In the genomic region with DNA sequence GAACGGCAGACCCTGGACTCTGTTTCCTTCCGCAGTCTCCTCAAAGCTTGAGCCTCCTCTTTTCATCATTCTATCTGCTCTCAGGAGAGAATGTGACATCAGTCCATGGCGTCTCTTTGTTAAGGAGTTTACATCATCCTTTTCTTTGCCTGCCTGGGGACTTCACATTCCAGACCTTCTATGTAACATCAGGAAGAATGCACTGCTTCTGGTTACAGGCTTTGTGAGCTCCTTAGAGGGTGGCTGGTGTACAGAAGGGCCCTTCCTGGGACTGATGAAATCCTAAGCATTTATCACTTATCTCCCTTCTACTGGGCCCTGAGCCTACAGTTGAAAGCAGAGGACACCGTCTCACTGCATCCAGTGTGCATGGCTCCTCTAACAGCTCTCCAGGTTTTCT, we compare ENCODE assay signal across 22 mouse cellular contexts.
A peak's percentile ranks its signal among the peaks of the same experiment; 100 is the strongest.
DNase-seq lines count a peak whose midpoint lies in the region; ATAC-seq and TF ChIP-seq lines count a peak whose summit lies in the region.
"Had no signal": no experiment of that assay in that cellular context is flagged by ENCODE, and none has a peak within 500 bp of the region (broad histone marks: within the 10 kb centered on the region; RNA-seq: fewer than 3 reads in every experiment).

No protein-coding gene starts in this region.

- no peaks in the 10 kb centered on the region for H3K36me3 ChIP-seq in embryonic facial prominence, embryonic 14.5 days (ENCODE audit: control insufficient read depth, insufficient read depth, low read length)
- no peaks in the 10 kb centered on the region for H3K36me3 ChIP-seq in embryonic facial prominence, embryonic 10.5 days (replicated peaks)
- H3K36me3 ChIP-seq in hindbrain, embryonic 13.5 days = no peaks in the 10 kb centered on the region
- H3K36me3 ChIP-seq in hindbrain, embryonic 11.5 days (ENCODE audit: control insufficient read depth, insufficient read depth, low read length) = no peaks in the 10 kb centered on the region
- no peaks in the 10 kb centered on the region for H3K36me3 ChIP-seq in stomach, embryonic 16.5 days (ENCODE audit: control insufficient read depth, insufficient read depth, low read length)
- H3K36me3 ChIP-seq in stomach, postnatal 0 days (ENCODE audit: control insufficient read depth, insufficient read depth, low read length) = no peaks in the 10 kb centered on the region
- H3K36me3 ChIP-seq: intestine, embryonic 15.5 days; limb, embryonic 15.5 days; lung, embryonic 15.5 days had no signal

- no peak for TF ChIP-seq EP300 in stomach, postnatal 0 days (optimal IDR thresholded peaks at IDR 0.05)

- 68% methylated on average over 4 of the region's 4 CpGs for WGBS in embryonic facial prominence, embryonic 14.5 days
- WGBS in embryonic facial prominence, embryonic 10.5 days = 71% methylated on average over 4 of the region's 4 CpGs
- WGBS in hindbrain, embryonic 13.5 days = 61% methylated on average over 4 of the region's 4 CpGs
- 58% methylated on average over 4 of the region's 4 CpGs for WGBS in hindbrain, embryonic 11.5 days
- WGBS in stomach, embryonic 16.5 days = 57% methylated on average over 4 of the region's 4 CpGs
- WGBS in stomach, postnatal 0 days = 60% methylated on average over 4 of the region's 4 CpGs

- ATAC-seq in embryonic facial prominence, embryonic 14.5 days (ENCODE audit: low read depth) = peak; percentile 62
- ATAC-seq in hindbrain, embryonic 13.5 days (ENCODE audit: low FRiP score) = no peak; the same call in 1 of the 2 replicates
- ATAC-seq in hindbrain, embryonic 11.5 days (ENCODE audit: low FRiP score) = no peak
- peak; percentile 25; the same call in 1 of the 2 replicates for ATAC-seq in stomach, embryonic 16.5 days (ENCODE audit: insufficient read depth, low FRiP score)
- ATAC-seq in stomach, postnatal 0 days (ENCODE audit: low FRiP score, low TSS enrichment) = no peak
- ATAC-seq: CD4-positive, CD25-positive, alpha-beta regulatory T cell, adult 4 months; intestine, embryonic 15.5 days had no signal

- H3K4me1 ChIP-seq in embryonic facial prominence, embryonic 14.5 days (ENCODE audit: control insufficient read depth, insufficient read depth, low read length) = no peaks in the 10 kb centered on the region
- peaks cover 10% of the 10 kb centered on the region for H3K4me1 ChIP-seq in embryonic facial prominence, embryonic 10.5 days
- H3K4me1 ChIP-seq in hindbrain, embryonic 13.5 days (replicated peaks) = peaks cover 19% of the 10 kb centered on the region
- H3K4me1 ChIP-seq in hindbrain, embryonic 11.5 days (replicated peaks; ENCODE audit: control insufficient read depth, insufficient read depth, low read length) = no peaks in the 10 kb centered on the region
- H3K4me1 ChIP-seq in stomach, embryonic 16.5 days (ENCODE audit: control insufficient read depth, insufficient read depth, low read length) = no peaks in the 10 kb centered on the region
- no peaks in the 10 kb centered on the region for H3K4me1 ChIP-seq in stomach, postnatal 0 days (replicated peaks; ENCODE audit: control insufficient read depth, insufficient read depth)
- H3K4me1 ChIP-seq: intestine, embryonic 15.5 days; limb, embryonic 15.5 days had no signal

- no peak overlapping the region for H3K4me2 ChIP-seq in embryonic facial prominence, embryonic 14.5 days (ENCODE audit: low read depth, low read length)
- no peak overlapping the region for H3K4me2 ChIP-seq in hindbrain, embryonic 13.5 days
- H3K4me2 ChIP-seq in hindbrain, embryonic 11.5 days (replicated peaks; ENCODE audit: low read depth, low read length) = no peak overlapping the region
- no peak overlapping the region for H3K4me2 ChIP-seq in stomach, embryonic 16.5 days (ENCODE audit: low read depth, low read length)
- no peak overlapping the region for H3K4me2 ChIP-seq in stomach, postnatal 0 days (replicated peaks; ENCODE audit: low read depth)
- H3K4me2 ChIP-seq: hindbrain, embryonic 14.5 days; intestine, embryonic 15.5 days; limb, embryonic 15.5 days; lung, embryonic 15.5 days; midbrain, embryonic 11.5 days had no signal

- H3K9ac ChIP-seq in embryonic facial prominence, embryonic 14.5 days (ENCODE audit: low read depth, low read length) = no peak overlapping the region
- no peak overlapping the region for H3K9ac ChIP-seq in hindbrain, embryonic 13.5 days
- no peak overlapping the region for H3K9ac ChIP-seq in hindbrain, embryonic 11.5 days (ENCODE audit: low read depth, low read length)
- no peak overlapping the region for H3K9ac ChIP-seq in stomach, embryonic 16.5 days (ENCODE audit: low read length)
- H3K9ac ChIP-seq in stomach, postnatal 0 days (ENCODE audit: low read length) = no peak overlapping the region
- H3K9ac ChIP-seq: hindbrain, embryonic 14.5 days; intestine, embryonic 15.5 days; limb, embryonic 15.5 days; liver, embryonic 14.5 days; lung, embryonic 15.5 days had no signal

- no peak overlapping the region for H3K27ac ChIP-seq in embryonic facial prominence, embryonic 14.5 days (replicated peaks; ENCODE audit: low read depth, low read length)
- no peak overlapping the region for H3K27ac ChIP-seq in embryonic facial prominence, embryonic 10.5 days (replicated peaks)
- peak overlapping the region; percentile 10; the same call in 1 of the 2 replicates for H3K27ac ChIP-seq in hindbrain, embryonic 13.5 days
- H3K27ac ChIP-seq in hindbrain, embryonic 11.5 days (ENCODE audit: low read depth, low read length) = no peak overlapping the region
- no peak overlapping the region for H3K27ac ChIP-seq in stomach, embryonic 16.5 days (ENCODE audit: low read length)
- no peak overlapping the region for H3K27ac ChIP-seq in stomach, postnatal 0 days (replicated peaks)
- H3K27ac ChIP-seq: gastrocnemius, adult 2 months; intestine, embryonic 15.5 days; limb, embryonic 15.5 days; liver, embryonic 14.5 days; lung, embryonic 15.5 days had no signal

- DNase-seq in embryonic facial prominence, embryonic 14.5 days (ENCODE audit: low spot score) = peak; percentile 28
- no peak for DNase-seq in embryonic facial prominence, embryonic 10.5 days (ENCODE audit: low spot score)
- DNase-seq in hindbrain, embryonic 11.5 days (ENCODE audit: low spot score) = no peak
- DNase-seq in stomach, postnatal 0 days (ENCODE audit: low spot score) = no peak
- DNase-seq in testis, postnatal 14 days (ENCODE audit: low spot score) = no peak
- no peak for DNase-seq in layer of hippocampus, adult 11-12 months (ENCODE audit: low spot score)
- DNase-seq: adrenal gland, adult 2 months; cerebellum, adult 18-20 months; cerebellum, postnatal 25 days; gastrocnemius, adult 2 months; kidney, adult 8-10 months; kidney, postnatal 10 days; left cerebral cortex, postnatal 4 days had no signal

- TF ChIP-seq CTCF in stomach, postnatal 0 days (IDR thresholded peaks at IDR 0.05; ENCODE audit: low read depth) = no peak

- no peaks in the 10 kb centered on the region for H3K9me3 ChIP-seq in embryonic facial prominence, embryonic 14.5 days (ENCODE audit: control insufficient read depth, low read length)
- no peaks in the 10 kb centered on the region for H3K9me3 ChIP-seq in embryonic facial prominence, embryonic 10.5 days
- H3K9me3 ChIP-seq in hindbrain, embryonic 13.5 days = no peaks in the 10 kb centered on the region
- no peaks in the 10 kb centered on the region for H3K9me3 ChIP-seq in hindbrain, embryonic 11.5 days (ENCODE audit: control insufficient read depth, low read length)
- no peaks in the 10 kb centered on the region for H3K9me3 ChIP-seq in stomach, embryonic 16.5 days (replicated peaks; ENCODE audit: control insufficient read depth, low read length)
- H3K9me3 ChIP-seq in stomach, postnatal 0 days (ENCODE audit: control insufficient read depth, low read length) = no peaks in the 10 kb centered on the region
- H3K9me3 ChIP-seq: intestine, embryonic 15.5 days; limb, embryonic 15.5 days; lung, embryonic 15.5 days had no signal

- H3K4me3 ChIP-seq in embryonic facial prominence, embryonic 14.5 days (ENCODE audit: low read depth, low read length) = no peak overlapping the region
- H3K4me3 ChIP-seq in embryonic facial prominence, embryonic 10.5 days = no peak overlapping the region
- no peak overlapping the region for H3K4me3 ChIP-seq in hindbrain, embryonic 13.5 days
- H3K4me3 ChIP-seq in hindbrain, embryonic 11.5 days (ENCODE audit: low read depth, low read length) = no peak overlapping the region
- no peak overlapping the region for H3K4me3 ChIP-seq in stomach, embryonic 16.5 days (replicated peaks; ENCODE audit: low read length)
- H3K4me3 ChIP-seq in stomach, postnatal 0 days (ENCODE audit: low read depth, low read length) = no peak overlapping the region
- H3K4me3 ChIP-seq: gastrocnemius, adult 2 months; intestine, embryonic 15.5 days; limb, embryonic 15.5 days; lung, embryonic 15.5 days had no signal

- H3K27me3 ChIP-seq in embryonic facial prominence, embryonic 14.5 days (replicated peaks; ENCODE audit: control insufficient read depth, insufficient read depth, low read length) = no peaks in the 10 kb centered on the region
- H3K27me3 ChIP-seq in embryonic facial prominence, embryonic 10.5 days (replicated peaks; ENCODE audit: low read depth, poor library complexity, severe bottlenecking) = no peaks in the 10 kb centered on the region
- H3K27me3 ChIP-seq in hindbrain, embryonic 13.5 days = no peaks in the 10 kb centered on the region
- H3K27me3 ChIP-seq in hindbrain, embryonic 11.5 days (ENCODE audit: control insufficient read depth, insufficient read depth, low read length) = no peaks in the 10 kb centered on the region
- no peaks in the 10 kb centered on the region for H3K27me3 ChIP-seq in stomach, embryonic 16.5 days (ENCODE audit: control insufficient read depth, insufficient read depth, low read length)
- H3K27me3 ChIP-seq in stomach, postnatal 0 days (ENCODE audit: control insufficient read depth, insufficient read depth, low read length) = no peaks in the 10 kb centered on the region
- H3K27me3 ChIP-seq: intestine, embryonic 15.5 days; limb, embryonic 15.5 days; lung, embryonic 15.5 days had no signal

Comparison
In these comparisons a context has a peak if more than half of its experiments do, and no peak if none do; other contexts are left out.
1. ATAC-seq: peak in embryonic facial prominence, embryonic 14.5 days (single experiment) and stomach, embryonic 16.5 days (single experiment); none in hindbrain, embryonic 13.5 days (single experiment), hindbrain, embryonic 11.5 days (single experiment) and stomach, postnatal 0 days (single experiment).